Mouse (Mus musculus) gastrocnemius, postnatal 25 days (tissue): ENCODE measurements at regions not wholly inside any gene's neighbourhood (a gene's known extent, or its start where the extent isn't known, plus 50 kb on each side); places are given as distances from the start of the nearest gene placed in this dataset.

Experiments used
- DNase-seq: peaks from one replicate; pipeline ENCODE4 v3.0.0; 2022

DNA sequence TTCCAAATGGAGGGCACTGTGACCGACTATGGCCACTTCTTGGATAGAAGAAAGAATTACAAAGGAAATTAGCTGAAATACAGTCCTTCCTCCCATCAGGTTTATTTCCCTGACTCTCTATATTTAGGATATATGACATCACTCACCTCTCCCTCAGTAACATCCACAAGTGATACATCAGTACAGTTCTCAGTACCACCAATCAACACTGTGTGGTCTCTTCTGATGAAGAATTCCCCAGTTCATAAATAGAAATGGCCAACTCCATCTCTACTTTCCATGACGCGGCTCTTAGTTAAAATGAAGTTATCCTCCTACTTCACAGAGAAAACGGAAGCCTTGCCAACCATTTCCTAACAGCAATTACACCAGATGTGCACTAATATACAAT lies 208.3 kb upstream of the Dio2 start:
- no peak for DNase-seq

- peak; percentile 7 for DNase-seq
These were observed 207.7 kb upstream of the Dio2 start for GRCm38 (mm10) chr12:90945743-90946527.

GRCm38 (mm10) chr12:90932684-90933083 lies 194.4 kb upstream of the Dio2 start:
- DNase-seq = no peak

DNA sequence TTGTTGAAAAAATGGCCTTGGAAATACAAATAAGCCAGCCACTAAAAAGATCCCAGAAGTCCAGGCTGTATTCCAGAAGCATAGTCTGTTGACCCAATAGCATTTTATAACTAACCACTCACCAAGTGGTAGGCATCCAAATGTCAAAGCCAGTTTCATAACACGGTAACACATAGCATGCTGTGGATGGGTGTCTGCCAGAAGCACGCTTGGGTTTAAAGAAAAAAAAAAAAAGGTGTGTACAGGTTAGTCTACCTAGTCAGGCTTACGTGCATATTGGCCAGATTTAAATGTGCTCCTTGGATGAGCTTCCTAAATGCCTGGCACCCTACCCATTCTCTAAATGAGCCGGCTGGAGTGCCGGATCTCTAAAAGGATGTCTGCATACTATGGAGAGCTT lies 194.0 kb upstream of the Dio2 start:
- DNase-seq = no peak

- DNase-seq = no peak
These were observed 192.0 kb upstream of the Dio2 start for GRCm38 (mm10) chr12:90930091-90930715.

GRCm38 (mm10) chr12:90923603-90924002 lies 185.4 kb upstream of the Dio2 start:
- no peak for DNase-seq

DNA sequence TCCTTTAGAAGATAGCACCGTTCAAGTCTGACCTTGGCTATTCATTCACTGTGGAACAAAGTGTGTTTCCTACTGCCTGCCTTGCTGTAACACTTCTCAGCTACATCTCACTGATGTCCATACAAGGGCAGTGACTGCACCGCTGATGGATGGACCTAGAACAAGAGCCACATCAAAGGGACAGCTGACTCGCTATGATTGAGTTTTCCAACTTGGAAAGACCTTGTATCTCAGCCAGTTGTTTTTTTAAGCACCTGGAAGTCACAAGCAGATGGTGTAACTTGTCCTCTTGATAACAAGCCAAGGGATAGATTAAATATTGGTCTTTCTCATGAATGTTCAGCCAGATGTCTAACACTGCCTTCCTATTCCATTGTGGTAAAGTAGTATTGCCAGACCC lies 184.9 kb upstream of the Dio2 start:
- no peak for DNase-seq

- no peak for DNase-seq
These were observed 183.0 kb upstream of the Dio2 start for GRCm38 (mm10) chr12:90921227-90921626.

- DNase-seq = no peak
These were observed 177.9 kb upstream of the Dio2 start for GRCm38 (mm10) chr12:90915929-90916713.

- no peak for DNase-seq
These were observed 165.8 kb upstream of the Dio2 start for GRCm38 (mm10) chr12:90903991-90904390.

DNA sequence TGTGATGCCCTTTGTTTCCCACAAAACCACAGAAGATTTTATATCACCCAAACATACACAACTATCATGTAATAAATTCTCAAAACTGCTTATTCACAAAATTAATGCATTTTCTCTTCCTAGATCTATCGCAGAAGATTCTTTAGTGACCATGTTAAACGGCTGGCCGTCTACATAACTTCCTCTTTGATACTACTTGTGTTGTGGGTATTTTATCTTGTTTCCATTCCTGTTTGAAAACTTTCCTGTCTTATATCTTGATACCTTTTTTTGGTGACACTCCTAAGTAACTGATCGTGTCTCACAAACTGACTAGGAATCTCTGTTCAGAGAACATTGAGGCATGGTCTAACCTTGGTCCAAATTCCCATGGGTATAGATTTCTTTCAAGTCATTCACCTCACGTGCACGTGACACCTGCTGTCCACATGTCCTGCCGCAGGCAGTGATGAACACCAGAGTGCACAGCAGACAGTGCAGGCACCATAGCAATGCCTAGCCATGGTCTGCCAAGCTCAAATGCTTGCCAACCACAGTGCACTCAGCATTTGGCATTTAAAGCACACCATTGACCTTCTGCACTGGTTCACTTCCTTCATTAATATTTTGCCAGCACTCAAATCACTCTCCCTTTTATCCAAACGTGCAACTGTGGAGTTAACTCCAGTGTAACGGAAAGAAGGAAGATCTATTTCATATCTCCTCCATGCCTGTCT lies 155.6 kb upstream of the Dio2 start:
- no peak for DNase-seq

- DNase-seq = no peak
These were observed 138.2 kb upstream of the Dio2 start for GRCm38 (mm10) chr12:90876230-90877005.

DNA sequence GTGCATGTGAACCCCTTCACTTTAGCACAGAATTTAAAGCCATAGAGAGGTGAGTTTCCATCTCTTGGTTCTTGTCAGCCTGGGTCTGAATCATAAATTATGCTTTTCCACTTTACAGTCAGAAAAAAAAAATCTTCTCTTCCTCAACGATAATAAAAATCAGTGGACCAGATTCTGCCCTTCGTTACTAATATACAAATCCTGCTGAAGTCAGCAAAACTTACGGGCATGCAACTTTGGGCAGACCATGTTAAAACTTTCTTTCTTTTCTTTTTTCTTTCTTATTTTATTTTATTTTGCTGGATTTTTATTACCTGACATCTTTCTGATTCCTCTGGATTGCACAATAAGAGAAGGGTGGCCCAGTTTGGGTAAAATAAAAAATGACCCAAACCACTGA lies 136.6 kb upstream of the Dio2 start:
- no peak for DNase-seq

- DNase-seq = no peak
These were observed 135.7 kb upstream of the Dio2 start for GRCm38 (mm10) chr12:90873959-90874358.

- no peak for DNase-seq
These were observed 128.4 kb upstream of the Dio2 start for GRCm38 (mm10) chr12:90866597-90866996.

GRCm38 (mm10) chr12:90862632-90863031 lies 124.4 kb upstream of the Dio2 start:
- DNase-seq = no peak

DNA sequence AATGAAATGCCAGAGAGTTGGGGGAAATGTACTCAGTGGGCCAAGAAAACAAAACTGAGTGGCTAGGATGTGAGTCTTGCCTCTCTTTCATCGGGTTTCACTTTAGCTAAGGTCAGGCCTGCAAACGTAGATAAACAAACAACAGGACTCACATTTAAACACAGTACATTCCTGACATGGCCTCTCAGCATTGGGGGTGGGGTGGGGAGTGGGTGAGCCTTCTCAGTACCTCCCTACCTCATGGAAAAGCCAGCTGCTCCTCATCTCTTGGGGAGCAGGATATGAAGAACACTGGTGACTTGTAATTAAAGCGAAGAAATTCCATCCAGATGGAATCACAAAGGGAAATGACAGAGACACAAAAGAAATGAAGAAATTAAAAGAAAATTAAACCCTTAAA lies 119.5 kb upstream of the Dio2 start:
- DNase-seq = peak; percentile 14

DNA sequence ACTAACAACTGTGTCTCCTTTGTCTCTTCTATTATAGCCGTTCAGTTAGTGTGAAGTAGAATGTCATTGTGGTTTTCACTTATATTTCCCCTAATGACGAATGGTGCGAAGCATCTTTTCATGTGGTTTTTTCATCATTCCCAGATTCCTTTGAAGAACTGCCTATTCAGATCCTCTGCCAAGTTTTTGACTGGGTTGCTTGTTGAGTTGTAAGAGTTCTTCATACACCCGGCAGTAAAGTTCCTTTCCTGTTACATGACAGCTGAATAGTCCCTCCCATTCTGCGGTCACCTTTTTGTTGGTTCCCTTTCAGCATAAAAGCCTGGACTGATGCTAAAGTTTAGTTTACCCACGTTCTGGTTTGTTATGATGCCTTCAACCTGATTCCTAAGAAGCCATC lies 72.4 kb upstream of the Dio2 start:
- no peak for DNase-seq

DNA sequence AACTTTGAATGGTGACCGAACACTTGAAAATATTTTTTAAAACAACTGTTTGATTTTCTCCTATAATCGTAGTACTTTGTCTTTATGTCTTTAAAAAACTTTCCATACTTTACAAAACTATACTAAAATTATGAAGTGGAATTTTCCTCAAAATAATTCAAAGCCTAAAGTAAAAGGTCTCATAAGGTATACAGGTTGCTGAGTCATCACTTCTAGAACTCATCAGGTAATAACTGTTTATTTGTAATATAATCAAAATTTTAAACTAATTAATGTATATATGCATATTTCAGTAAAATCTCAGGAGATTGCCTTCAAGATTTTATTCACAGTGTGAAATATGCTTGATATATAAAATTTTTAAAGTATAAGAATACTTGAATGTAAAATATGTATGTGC lies 52.3 kb upstream of the Dio2 start:
- DNase-seq = no peak
